Mouse (Mus musculus): ENCODE data around the gene Gm10228.
"Not testable (repeated sequence)": the region's sequence is repeated elsewhere in the genome, so short reads cannot be mapped to it uniquely, and the experiment has no call there.

Gene Gm10228

GRCm38 (mm10) chr16:89041372-89041771 is at the start of gene Gm10228:
Gene Gm10228, minus strand, starts transcription at chr16:89041472.
- DNase-seq: not testable (repeated sequence)

GRCm38 (mm10) chr16:89071041-89071440 is 29.8 kb upstream of the Gm10228 start:
- DNase-seq: not testable (repeated sequence)

GRCm38 (mm10) chr16:89063902-89064301 is 22.6 kb upstream of the Gm10228 start, which contains the start of gene 1110025L11Rik:
Gene 1110025L11Rik, minus strand, starts transcription at chr16:89064002.
- not testable (repeated sequence) for DNase-seq

GRCm38 (mm10) chr16:89047783-89048182 is 6.5 kb upstream of the Gm10228 start, which contains the start of gene Krtap6-5:
Gene Krtap6-5, minus strand, starts transcription at chr16:89047883.
- DNase-seq: no peak

- DNase-seq: not testable (repeated sequence)
Measured at GRCm38 (mm10) chr16:89031399-89031798, 9.9 kb downstream of the Gm10228 start, which contains the start of gene Krtap6-1. Gene Krtap6-1, plus strand, starts transcription at chr16:89031699.

GRCm38 (mm10) chr16:89014984-89015383 is 26.3 kb downstream of the Gm10228 start, which contains the start of gene Gm10229:
Gene Gm10229, plus strand, starts transcription at chr16:89015284.
- DNase-seq: not testable (repeated sequence)

- DNase-seq: no peak
Measured at GRCm38 (mm10) chr16:89013973-89014372, 27.3 kb downstream of the Gm10228 start.

GRCm38 (mm10) chr16:89010659-89011058 is 30.6 kb downstream of the Gm10228 start, which contains the start of gene Krtap22-2:
Gene Krtap22-2, minus strand, starts transcription at chr16:89010759.
- DNase-seq: no peak
